Mouse (Mus musculus): ENCODE measurements around the gene Ppp4r3b.

Gene Ppp4r3b

GRCm38 (mm10) chr11:29172563-29173124 lies at the start of gene Ppp4r3b:
Gene Ppp4r3b, plus strand, starts transcription at chr11:29172890.
- DNase-seq (ENCODE audit: low read depth): peak; percentile 96

- DNase-seq (ENCODE audit: low read depth): no peak
Measured at GRCm38 (mm10) chr11:29129862-29130384, 42.8 kb upstream of the Ppp4r3b start.

GRCm38 (mm10) chr11:29130385-29131355 lies 42.0 kb upstream of the Ppp4r3b start, which contains the start of gene Pnpt1:
Gene Pnpt1, plus strand, starts transcription at chr11:29130744.
- DNase-seq (ENCODE audit: low read depth): peak; percentile 95

GRCm38 (mm10) chr11:29140671-29141070 lies 32.0 kb upstream of the Ppp4r3b start:
- no peak for DNase-seq (ENCODE audit: low read depth)

GRCm38 (mm10) chr11:29148901-29149300 lies 23.8 kb upstream of the Ppp4r3b start:
- no peak for DNase-seq (ENCODE audit: low read depth)

GRCm38 (mm10) chr11:29163569-29163968 lies 9.1 kb upstream of the Ppp4r3b start:
- no peak for DNase-seq (ENCODE audit: low read depth)

GRCm38 (mm10) chr11:29171959-29172391 lies 715 bp upstream of the Ppp4r3b start:
- DNase-seq (ENCODE audit: low read depth): peak; percentile 83

- peak; percentile 84 for DNase-seq (ENCODE audit: low read depth)
Measured at GRCm38 (mm10) chr11:29173125-29173631, 488 bp downstream of the Ppp4r3b start.

GRCm38 (mm10) chr11:29173706-29174436 lies 1.2 kb downstream of the Ppp4r3b start:
- DNase-seq (ENCODE audit: low read depth): peak; percentile 50

GRCm38 (mm10) chr11:29179319-29179718 lies 6.6 kb downstream of the Ppp4r3b start:
- no peak for DNase-seq (ENCODE audit: low read depth)

GRCm38 (mm10) chr11:29180657-29181056 lies 8.0 kb downstream of the Ppp4r3b start:
- no peak for DNase-seq (ENCODE audit: low read depth)

GRCm38 (mm10) chr11:29181751-29182150 lies 9.1 kb downstream of the Ppp4r3b start:
- DNase-seq (ENCODE audit: low read depth): no peak

- no peak for DNase-seq (ENCODE audit: low read depth)
Measured at GRCm38 (mm10) chr11:29188981-29189380, 16.3 kb downstream of the Ppp4r3b start.

- DNase-seq (ENCODE audit: low read depth): peak; percentile 14
Measured at GRCm38 (mm10) chr11:29203653-29204052, 31.0 kb downstream of the Ppp4r3b start.

- DNase-seq (ENCODE audit: low read depth): no peak
Measured at GRCm38 (mm10) chr11:29209774-29210173, 37.1 kb downstream of the Ppp4r3b start.

- DNase-seq (ENCODE audit: low read depth): no peak
Measured at GRCm38 (mm10) chr11:29216196-29216595, 43.5 kb downstream of the Ppp4r3b start.

GRCm38 (mm10) chr11:29219055-29219454 lies 46.4 kb downstream of the Ppp4r3b start:
- DNase-seq (ENCODE audit: low read depth): no peak

GRCm38 (mm10) chr11:29222310-29222709 lies 49.6 kb downstream of the Ppp4r3b start:
- DNase-seq (ENCODE audit: low read depth): no peak

- DNase-seq (ENCODE audit: low read depth): no peak
Measured at GRCm38 (mm10) chr11:29224754-29225153, 52.1 kb downstream of the Ppp4r3b start.

GRCm38 (mm10) chr11:29228957-29229356 lies 56.3 kb downstream of the Ppp4r3b start:
- no peak for DNase-seq (ENCODE audit: low read depth)

GRCm38 (mm10) chr11:29233569-29233968 lies 60.9 kb downstream of the Ppp4r3b start:
- DNase-seq (ENCODE audit: low read depth): no peak

GRCm38 (mm10) chr11:29237364-29237763 lies 64.7 kb downstream of the Ppp4r3b start:
- no peak for DNase-seq (ENCODE audit: low read depth)

All from induced T-regulatory cell, adult 2 months (primary cell).